Mouse (Mus musculus) hindbrain, embryonic 11.5 days (tissue): ENCODE results near the gene D630045J12Rik. TPM values are rescaled to one million over a fixed set of nuclear protein-coding genes. Genes with fewer than 3 reads are reported as not detected.
A peak's percentile ranks its signal among the peaks of the same experiment; 100 is the strongest.

Experiments
- ATAC-seq: fragments of 200-750 bp; cut with Nextera tagmentation; 2 replicates; pipeline ENCODE4 v1.8.0; 2017; ENCODE audit warnings: mild to moderate bottlenecking, moderate TSS enrichment, moderate library complexity; ENCODE audit not compliant: low FRiP score
- DNase-seq: peaks from one replicate; pipeline ENCODE4 v3.0.0-alpha.2; 2015; ENCODE audit warnings: low spot score
- H3K27ac ChIP-seq: fragments of 300-500 bp; sonication (generic); 2 replicates; pipeline ENCODE4 v1.5.1; 2014; ENCODE audit warnings: mild to moderate bottlenecking, low read depth, low read length
- H3K27me3 ChIP-seq: fragments of 300-500 bp; sonication (generic); 2 replicates; pipeline ENCODE4 v1.6.1; 2014; ENCODE audit warnings: mild to moderate bottlenecking, low read length, moderate library complexity, mixed read lengths; ENCODE audit not compliant: control insufficient read depth, insufficient read depth
- H3K36me3 ChIP-seq: fragments of 300-500 bp; sonication (generic); 2 replicates; pipeline ENCODE4 v1.6.1; 2014; ENCODE audit warnings: mild to moderate bottlenecking, low read length, moderate library complexity, mixed read lengths; ENCODE audit not compliant: control insufficient read depth, insufficient read depth
- H3K4me1 ChIP-seq: fragments of 300-500 bp; sonication (generic); replicated peaks from 2 replicates; pipeline ENCODE4 v1.6.1; 2014; ENCODE audit warnings: low read length, mixed read lengths; ENCODE audit not compliant: control insufficient read depth, insufficient read depth
- H3K4me2 ChIP-seq: fragments of 300-500 bp; sonication (generic); replicated peaks from 2 replicates; pipeline ENCODE4 v1.6.1; 2014; ENCODE audit warnings: mild to moderate bottlenecking, low read depth, low read length
- H3K4me3 ChIP-seq: fragments of 300-500 bp; sonication (generic); 2 replicates; pipeline ENCODE4 v1.5.1; 2014; ENCODE audit warnings: low read depth, low read length
- H3K9ac ChIP-seq: fragments of 300-500 bp; sonication (generic); 2 replicates; pipeline ENCODE4 v1.6.1; 2014; ENCODE audit warnings: low read depth, low read length
- H3K9me3 ChIP-seq: fragments of 300-500 bp; sonication (generic); 2 replicates; pipeline ENCODE4 v1.6.1; 2016; ENCODE audit warnings: low read length; ENCODE audit not compliant: control insufficient read depth
- WGBS: fragments of 180-500 bp; shearing (Covaris S2); extraction: QIAGEN DNeasy Blood & Tissue Kit; methylation state at CpG from one replicate; pipeline ENCODE4 v1.1.7; 2014; 5-methylcytosine and 5-hydroxymethylcytosine counted together
- polyA plus RNA-seq: library from polyadenylated mRNA; unstranded; fragments of >200 nt; fragmentation: Nextera tagmentation; extraction: Ambion mirVana; gene quantifications from 2 replicates; pipeline ENCODE4 v1.2.1, GENCODE M21; 2014

Gene D630045J12Rik
- polyA plus RNA-seq, 1 experiment from 2014 or later: 13.2 TPM

GRCm38 (mm10) chr6:38160102-38160501, 93.7 kb downstream of the D630045J12Rik start:
- peak; percentile 56; the same call in 1 of the 2 replicates for ATAC-seq
- WGBS: 24% methylated on average over 3 of the region's 3 CpGs
- peak; percentile 94 for DNase-seq
- H3K9ac ChIP-seq: no peak overlapping the region
- H3K4me3 ChIP-seq: no peak overlapping the region
- no peaks in the 10 kb centered on the region for H3K9me3 ChIP-seq
- no peaks in the 10 kb centered on the region for H3K36me3 ChIP-seq
- H3K27me3 ChIP-seq: no peaks in the 10 kb centered on the region
- peaks cover 3% of the 10 kb centered on the region; the same call in 1 of the 2 replicates for H3K4me1 ChIP-seq
- H3K4me2 ChIP-seq: no peak overlapping the region
- peak overlapping the region; percentile 61; the same call in 1 of the 2 replicates for H3K27ac ChIP-seq

- Histone ChIP-seq H3K27ac (no peak overlapping the region), H3K27me3 (no peaks in the 10 kb centered on the region), H3K36me3 (no peaks in the 10 kb centered on the region), H3K4me1 (peaks cover 3% of the 10 kb centered on the region; the same call in 1 of the 2 replicates), H3K4me2 (no peak overlapping the region), H3K9me3 (no peaks in the 10 kb centered on the region), H3K4me3 (no peak overlapping the region), H3K9ac (no peak overlapping the region)
- ATAC-seq (no peak), DNase-seq (no peak)
- WGBS: 83% methylated on average over 4 of the region's 4 CpGs
Observed at GRCm38 (mm10) chr6:38159576-38159975, 94.2 kb downstream of the D630045J12Rik start.

GRCm38 (mm10) chr6:38157925-38158324, 95.9 kb downstream of the D630045J12Rik start:
- WGBS: 54% methylated on average over 16 of the region's 16 CpGs
- Histone ChIP-seq H3K4me1 (peaks cover 3% of the 10 kb centered on the region; the same call in 1 of the 2 replicates), H3K36me3 (no peaks in the 10 kb centered on the region), H3K9ac (no peak overlapping the region), H3K27ac (peak overlapping the region; percentile 40; the same call in 1 of the 2 replicates), H3K4me3 (no peak overlapping the region), H3K27me3 (no peaks in the 10 kb centered on the region), H3K4me2 (no peak overlapping the region), H3K9me3 (no peaks in the 10 kb centered on the region)
- peak; percentile 13; the same call in 1 of the 2 replicates for ATAC-seq
- DNase-seq: peak; percentile 48

GRCm38 (mm10) chr6:38156204-38156603, 97.6 kb downstream of the D630045J12Rik start:
- H3K36me3 ChIP-seq: no peaks in the 10 kb centered on the region
- DNase-seq (no peak), ATAC-seq (no peak)
- no peak overlapping the region for H3K4me2 ChIP-seq
- no peak overlapping the region for H3K9ac ChIP-seq
- H3K27ac ChIP-seq: no peak overlapping the region
- no peaks in the 10 kb centered on the region for H3K27me3 ChIP-seq
- 89% methylated on average over 5 of the region's 5 CpGs for WGBS
- H3K4me3 ChIP-seq: no peak overlapping the region
- H3K9me3 ChIP-seq: no peaks in the 10 kb centered on the region
- no peaks in the 10 kb centered on the region for H3K4me1 ChIP-seq

- Histone ChIP-seq H3K27ac (no peak overlapping the region), H3K9me3 (no peaks in the 10 kb centered on the region), H3K36me3 (no peaks in the 10 kb centered on the region), H3K4me1 (no peaks in the 10 kb centered on the region), H3K9ac (no peak overlapping the region), H3K27me3 (no peaks in the 10 kb centered on the region), H3K4me3 (no peak overlapping the region), H3K4me2 (no peak overlapping the region)
- WGBS: 89% methylated on average over 11 of the region's 11 CpGs
- ATAC-seq (no peak), DNase-seq (no peak)
Observed at GRCm38 (mm10) chr6:38152305-38152704, 101.5 kb downstream of the D630045J12Rik start.

GRCm38 (mm10) chr6:38149483-38149882, 104.3 kb downstream of the D630045J12Rik start:
- ATAC-seq (no peak), DNase-seq (no peak)
- Histone ChIP-seq H3K4me3 (no peak overlapping the region), H3K4me1 (no peaks in the 10 kb centered on the region), H3K36me3 (0 out of 2 replicates have a peak, but pooled peaks cover 2% of the 10 kb centered on the region), H3K9ac (no peak overlapping the region), H3K27ac (no peak overlapping the region), H3K9me3 (no peaks in the 10 kb centered on the region), H3K27me3 (no peaks in the 10 kb centered on the region), H3K4me2 (no peak overlapping the region)
- WGBS: 88% methylated on average over 19 of the region's 19 CpGs

- H3K9ac ChIP-seq: no peak overlapping the region
- H3K4me2 ChIP-seq: no peak overlapping the region
- DNase-seq (no peak), ATAC-seq (no peak)
- H3K27ac ChIP-seq: no peak overlapping the region
- no peak overlapping the region for H3K4me3 ChIP-seq
- H3K36me3 ChIP-seq: 0 out of 2 replicates have a peak, but pooled peaks cover 2% of the 10 kb centered on the region
- H3K4me1 ChIP-seq: no peaks in the 10 kb centered on the region
- H3K27me3 ChIP-seq: no peaks in the 10 kb centered on the region
- WGBS: 89% methylated on average over 10 of the region's 10 CpGs
- H3K9me3 ChIP-seq: no peaks in the 10 kb centered on the region
Observed at GRCm38 (mm10) chr6:38148626-38149025, 105.2 kb downstream of the D630045J12Rik start.

GRCm38 (mm10) chr6:38147301-38147700, 106.5 kb downstream of the D630045J12Rik start:
- no peaks in the 10 kb centered on the region for H3K27me3 ChIP-seq
- 82% methylated on average over 5 of the region's 5 CpGs for WGBS
- no peaks in the 10 kb centered on the region for H3K4me1 ChIP-seq
- no peak overlapping the region for H3K4me2 ChIP-seq
- H3K4me3 ChIP-seq: no peak overlapping the region
- H3K9me3 ChIP-seq: no peaks in the 10 kb centered on the region
- 0 out of 2 replicates have a peak, but pooled peaks cover 2% of the 10 kb centered on the region for H3K36me3 ChIP-seq
- H3K9ac ChIP-seq: no peak overlapping the region
- ATAC-seq (no peak), DNase-seq (no peak)
- H3K27ac ChIP-seq: no peak overlapping the region

GRCm38 (mm10) chr6:38145463-38146065, 108.2 kb downstream of the D630045J12Rik start:
- no peaks in the 10 kb centered on the region for H3K27me3 ChIP-seq
- WGBS: 54% methylated on average over 8 of the region's 8 CpGs
- 0 out of 2 replicates have a peak, but pooled peaks cover 2% of the 10 kb centered on the region for H3K36me3 ChIP-seq
- H3K9me3 ChIP-seq: no peaks in the 10 kb centered on the region
- no peaks in the 10 kb centered on the region for H3K4me1 ChIP-seq
- ATAC-seq (no peak), DNase-seq (no peak)
- no peak overlapping the region for H3K9ac ChIP-seq
- H3K4me2 ChIP-seq: no peak overlapping the region
- H3K27ac ChIP-seq: no peak overlapping the region
- no peak overlapping the region for H3K4me3 ChIP-seq
